Mouse (Mus musculus): ENCODE data around the gene Tmem131l.
A peak's percentile ranks its signal among the peaks of the same experiment; 100 is the strongest.

DNA sequence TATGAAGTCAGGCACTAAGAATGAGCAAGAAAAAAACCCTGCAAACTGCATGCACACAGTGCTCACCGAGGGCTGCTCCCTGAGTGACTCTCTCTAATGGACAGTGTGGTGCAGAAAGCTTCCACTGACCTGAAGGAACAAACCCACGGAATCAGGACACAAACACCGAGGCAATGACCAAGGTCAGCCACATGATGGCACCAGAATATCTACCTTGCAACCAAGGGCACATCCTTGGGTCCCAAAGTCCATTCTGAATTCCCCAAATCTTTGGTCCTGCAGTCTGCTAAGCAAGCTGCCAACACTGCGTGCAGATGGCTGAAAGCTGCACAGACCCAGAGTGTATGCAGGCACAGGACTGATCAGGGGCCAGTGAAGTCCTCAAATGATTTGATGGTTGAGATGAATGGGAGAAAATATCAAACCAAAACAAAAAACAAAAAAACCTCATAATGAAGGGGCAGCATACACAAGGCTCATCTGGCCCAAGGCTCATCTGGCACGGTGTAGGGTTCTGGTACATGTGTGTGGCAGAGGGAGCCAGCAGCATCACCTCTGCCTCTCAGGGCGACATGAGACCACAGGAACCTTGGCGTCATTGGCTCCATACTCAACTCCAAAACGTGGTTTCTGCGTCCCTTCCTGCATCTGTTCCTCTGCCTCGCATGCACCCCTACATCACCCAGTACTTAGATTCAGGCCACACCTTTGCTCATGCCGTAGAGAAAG lies 124.0 kb downstream of the Tmem131l start:
- TF ChIP-seq CTCF (IDR thresholded peaks at IDR 0.05; ENCODE audit: low read depth) (peak; percentile 85), EP300 (optimal IDR thresholded peaks at IDR 0.05) (no peak)

Data from stomach, postnatal 0 days (tissue).